Mouse (Mus musculus) lung, postnatal 25 days (tissue): ENCODE results near the gene Enpp6.

Source experiments
- DNase-seq: peaks from one replicate; pipeline ENCODE4 v3.0.0; 2022; ENCODE audit warnings: low spot score

The Enpp6 gene

GRCm38 (mm10) chr8:46986386-46987140, at the start of gene Enpp6:
Gene Enpp6, plus strand, starts transcription at chr8:46986887.
- DNase-seq: no peak

- DNase-seq: no peak
Observed at GRCm38 (mm10) chr8:46938218-46938617, 48.5 kb upstream of the Enpp6 start.

GRCm38 (mm10) chr8:46941295-46941694, 45.4 kb upstream of the Enpp6 start:
- DNase-seq: peak; percentile 91

GRCm38 (mm10) chr8:46941731-46942650, 44.7 kb upstream of the Enpp6 start:
- DNase-seq: no peak

GRCm38 (mm10) chr8:46942651-46943024, 44.0 kb upstream of the Enpp6 start:
- DNase-seq: no peak

GRCm38 (mm10) chr8:46943337-46943736, 43.4 kb upstream of the Enpp6 start:
- no peak for DNase-seq

- peak; percentile 45 for DNase-seq
Observed at GRCm38 (mm10) chr8:46946181-46946580, 40.5 kb upstream of the Enpp6 start.

- DNase-seq: no peak
Observed at GRCm38 (mm10) chr8:46948091-46948757, 38.5 kb upstream of the Enpp6 start.

- peak; percentile 52 for DNase-seq
Observed at GRCm38 (mm10) chr8:46953472-46953871, 33.2 kb upstream of the Enpp6 start.

GRCm38 (mm10) chr8:46962630-46963427, 23.9 kb upstream of the Enpp6 start:
- no peak for DNase-seq

GRCm38 (mm10) chr8:46963619-46964145, 23.0 kb upstream of the Enpp6 start:
- DNase-seq: no peak

- DNase-seq: no peak
Observed at GRCm38 (mm10) chr8:46965812-46966211, 20.9 kb upstream of the Enpp6 start.

GRCm38 (mm10) chr8:46968721-46969120, 18.0 kb upstream of the Enpp6 start:
- DNase-seq: no peak

GRCm38 (mm10) chr8:46969386-46969785, 17.3 kb upstream of the Enpp6 start:
- no peak for DNase-seq

GRCm38 (mm10) chr8:46977376-46977775, 9.3 kb upstream of the Enpp6 start:
- no peak for DNase-seq

GRCm38 (mm10) chr8:46982166-46982565, 4.5 kb upstream of the Enpp6 start:
- no peak for DNase-seq

GRCm38 (mm10) chr8:46982770-46983169, 3.9 kb upstream of the Enpp6 start:
- DNase-seq: peak; percentile 18

GRCm38 (mm10) chr8:46984647-46985046, 2.0 kb upstream of the Enpp6 start:
- no peak for DNase-seq

GRCm38 (mm10) chr8:46988366-46988765, 1.7 kb downstream of the Enpp6 start:
- no peak for DNase-seq

GRCm38 (mm10) chr8:46991081-46991480, 4.4 kb downstream of the Enpp6 start:
- DNase-seq: peak; percentile 42

GRCm38 (mm10) chr8:46992579-46992978, 5.9 kb downstream of the Enpp6 start:
- no peak for DNase-seq
